Mouse (Mus musculus): ENCODE results near the gene Phldb2. TPM values are rescaled to one million over a fixed set of nuclear protein-coding genes. Genes with fewer than 3 reads are reported as not detected.
A peak's percentile ranks its signal among the peaks of the same experiment; 100 is the strongest.

The Phldb2 gene
- 1 to 10 TPM; 4.9 to 8.0 TPM for total RNA-seq (2021)

DNA sequence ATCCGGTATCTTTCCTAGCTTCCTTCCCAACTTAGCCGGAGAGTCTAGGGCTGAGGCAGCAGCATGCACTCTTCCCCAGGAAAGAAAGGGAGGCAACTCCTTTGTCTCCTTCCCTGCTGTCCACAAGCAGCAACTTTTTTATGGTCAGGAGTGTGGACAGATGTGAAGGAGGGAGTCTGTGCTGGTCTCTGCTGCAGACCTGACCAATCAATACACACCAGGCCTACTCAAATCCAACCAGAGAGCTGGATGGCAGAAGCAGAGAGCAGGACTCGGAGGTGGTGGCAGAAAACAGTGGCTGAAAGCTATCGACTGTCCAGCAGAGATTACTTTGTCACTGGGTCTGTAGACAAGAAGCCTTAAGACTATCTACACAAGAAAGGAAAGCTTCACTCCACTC lies at the start of gene Phldb2:
Phldb2 (minus strand) TSS at position 205 of the 400 bp plus-strand sequence.
- DNase-seq, result no peak

DNA sequence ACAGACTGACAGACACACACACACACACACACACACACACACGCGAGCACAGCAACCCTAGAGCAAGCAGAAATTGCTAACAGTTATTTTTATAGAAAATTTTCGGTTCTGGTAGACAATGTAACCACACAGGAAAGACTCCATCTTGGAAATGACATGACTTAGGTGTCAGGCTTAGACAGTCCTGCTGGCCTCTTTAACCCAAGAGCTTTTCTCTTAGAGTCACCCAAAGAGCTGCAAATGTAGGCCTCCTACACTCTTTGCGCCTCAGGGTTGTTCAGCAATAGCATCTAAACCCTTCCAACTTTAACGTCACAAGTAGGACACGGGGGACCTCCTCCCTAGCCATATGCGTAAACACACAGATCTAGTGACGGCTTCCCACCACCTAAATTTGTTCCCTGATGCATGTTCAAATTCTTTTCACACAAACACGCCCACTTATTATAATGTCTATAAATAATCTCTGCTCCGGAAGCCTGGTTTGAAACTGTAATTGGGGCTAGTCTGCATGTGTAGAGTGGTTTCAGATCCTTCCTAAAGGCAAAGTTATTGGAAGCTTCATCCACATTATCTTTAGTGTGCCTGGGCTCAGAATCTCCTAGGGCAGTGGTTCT lies 48.3 kb upstream of the Phldb2 start:
- no peak for DNase-seq

DNA sequence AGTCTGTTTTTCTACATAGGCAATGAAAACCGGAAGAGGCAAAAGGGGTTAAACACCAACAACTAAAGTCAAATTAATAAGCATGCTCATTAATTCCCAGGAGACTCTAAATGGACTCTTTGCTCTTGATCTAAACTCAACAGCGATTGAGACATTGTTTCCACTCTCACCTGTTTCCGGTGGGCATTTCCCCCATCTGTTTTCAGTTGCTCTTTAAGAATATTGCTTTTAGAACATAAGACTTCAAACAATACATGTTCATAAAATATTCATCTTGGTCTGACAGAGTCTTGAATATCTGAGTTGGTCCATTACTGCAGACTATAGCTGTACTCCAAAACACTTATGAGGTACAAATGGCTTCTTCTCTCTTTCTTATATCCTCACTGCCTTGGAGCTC lies 47.6 kb upstream of the Phldb2 start:
- no peak for DNase-seq

DNA sequence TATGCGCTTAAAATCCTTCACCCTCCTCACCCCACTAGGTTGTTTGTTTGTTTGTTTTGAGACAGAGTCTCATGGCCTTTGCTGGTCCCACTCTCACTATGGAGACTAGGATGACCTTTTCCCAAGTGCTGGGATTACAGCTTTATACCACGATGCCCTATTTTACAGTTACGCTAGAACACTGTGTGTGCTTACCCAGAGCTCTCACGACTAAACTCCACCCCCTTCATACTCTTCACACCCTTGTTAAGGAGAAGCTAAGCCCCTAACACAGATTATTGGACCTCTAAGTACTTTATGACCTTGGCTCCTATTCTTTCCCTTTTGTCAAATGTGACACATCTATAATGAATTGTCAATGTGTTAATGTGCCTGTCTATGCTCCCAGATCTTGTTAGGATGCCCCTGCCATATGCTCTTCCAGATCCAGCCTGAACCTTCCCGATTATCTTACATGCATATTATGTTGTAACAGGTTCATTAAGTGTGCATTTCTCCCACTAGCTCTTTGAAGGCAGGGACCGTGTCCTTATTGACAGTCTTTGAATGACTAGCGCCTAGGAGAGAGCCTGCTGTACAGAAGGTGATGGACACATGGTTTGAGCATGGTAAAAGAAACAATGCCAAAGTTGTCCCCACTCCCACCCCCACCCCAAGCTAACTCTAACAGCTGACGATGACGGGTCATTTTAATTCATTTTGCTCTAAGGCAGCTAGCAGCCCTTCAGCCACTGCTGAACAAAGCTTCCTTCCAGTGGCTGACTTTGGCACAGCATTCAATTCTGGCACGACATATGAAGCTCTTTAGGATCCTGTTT lies 46.2 kb upstream of the Phldb2 start:
- DNase-seq, result no peak

DNA sequence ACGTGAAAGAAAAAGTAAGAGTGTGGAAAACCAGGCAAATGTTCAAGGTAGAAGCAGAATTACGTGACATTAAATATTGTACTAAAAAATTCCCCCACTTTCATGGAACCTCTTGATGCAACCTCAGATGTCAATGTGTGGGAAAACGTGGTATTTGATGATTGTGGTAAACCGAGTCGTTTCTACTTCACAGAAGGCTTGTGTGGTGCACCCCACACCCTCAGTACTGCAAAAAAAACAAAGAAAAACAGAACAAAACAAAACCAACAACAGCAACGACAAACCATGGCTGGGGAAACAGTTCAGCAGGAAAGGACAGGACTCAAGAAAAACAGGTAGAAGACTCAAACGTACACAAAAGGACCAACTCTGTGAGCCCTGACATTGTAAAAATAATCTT lies 44.8 kb upstream of the Phldb2 start:
- DNase-seq, result no peak

DNA sequence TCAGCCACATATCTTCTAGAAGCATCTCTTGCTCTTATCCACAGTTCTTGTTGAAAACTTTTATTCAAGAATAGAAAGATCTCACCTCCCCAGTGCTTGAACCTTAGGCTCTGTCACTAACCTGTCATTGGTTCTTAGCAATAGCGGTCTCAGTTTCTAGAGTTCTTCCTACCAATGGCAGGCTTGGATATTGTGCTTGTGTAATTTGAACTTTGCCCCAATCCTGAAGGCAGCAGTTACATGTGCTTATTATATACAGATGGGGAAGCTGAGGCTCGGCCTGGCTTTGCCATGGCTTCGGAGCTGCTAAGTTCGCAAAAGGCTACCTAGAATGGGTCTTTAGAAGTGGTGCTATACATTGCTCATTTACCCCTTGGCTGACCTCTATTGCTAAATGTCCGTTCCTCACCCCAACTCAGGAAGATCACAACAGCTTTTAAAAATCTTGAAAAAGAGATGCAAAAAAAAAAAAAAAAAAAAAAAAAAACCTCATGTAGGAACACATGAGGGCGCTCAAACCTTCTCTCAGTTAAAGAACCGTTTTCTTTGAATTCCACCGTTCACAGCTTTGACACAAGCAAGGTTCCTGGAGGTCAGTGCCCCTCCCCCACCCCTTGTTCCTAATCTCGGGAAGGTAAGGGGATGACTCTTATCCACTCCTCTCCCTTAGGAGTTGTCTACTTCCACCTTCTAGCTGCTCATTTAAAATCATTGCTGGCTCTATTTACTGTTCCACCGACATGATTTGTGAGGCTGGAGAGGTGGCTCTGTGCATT lies 37.7 kb upstream of the Phldb2 start:
- DNase-seq, result no peak

DNA sequence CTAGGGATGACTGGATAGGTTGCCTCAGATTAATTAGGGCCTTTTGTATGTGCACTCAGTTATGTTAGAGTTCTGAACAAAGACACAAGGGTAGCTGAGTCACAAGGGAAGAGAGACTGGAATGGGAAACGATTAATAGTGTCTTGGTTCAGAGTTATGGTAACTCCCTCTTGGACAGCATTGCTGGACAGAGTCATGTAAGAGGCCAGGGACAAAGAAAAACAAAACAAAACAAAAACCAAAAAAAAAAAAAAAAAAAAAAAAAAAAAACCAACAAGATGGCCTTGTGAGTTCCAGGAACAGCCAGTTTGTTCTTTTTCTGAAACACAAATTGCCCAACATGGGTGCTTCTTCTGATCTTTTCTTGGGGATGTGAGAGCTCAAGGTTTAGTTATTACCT lies 32.8 kb upstream of the Phldb2 start:
- no peak for DNase-seq

DNA sequence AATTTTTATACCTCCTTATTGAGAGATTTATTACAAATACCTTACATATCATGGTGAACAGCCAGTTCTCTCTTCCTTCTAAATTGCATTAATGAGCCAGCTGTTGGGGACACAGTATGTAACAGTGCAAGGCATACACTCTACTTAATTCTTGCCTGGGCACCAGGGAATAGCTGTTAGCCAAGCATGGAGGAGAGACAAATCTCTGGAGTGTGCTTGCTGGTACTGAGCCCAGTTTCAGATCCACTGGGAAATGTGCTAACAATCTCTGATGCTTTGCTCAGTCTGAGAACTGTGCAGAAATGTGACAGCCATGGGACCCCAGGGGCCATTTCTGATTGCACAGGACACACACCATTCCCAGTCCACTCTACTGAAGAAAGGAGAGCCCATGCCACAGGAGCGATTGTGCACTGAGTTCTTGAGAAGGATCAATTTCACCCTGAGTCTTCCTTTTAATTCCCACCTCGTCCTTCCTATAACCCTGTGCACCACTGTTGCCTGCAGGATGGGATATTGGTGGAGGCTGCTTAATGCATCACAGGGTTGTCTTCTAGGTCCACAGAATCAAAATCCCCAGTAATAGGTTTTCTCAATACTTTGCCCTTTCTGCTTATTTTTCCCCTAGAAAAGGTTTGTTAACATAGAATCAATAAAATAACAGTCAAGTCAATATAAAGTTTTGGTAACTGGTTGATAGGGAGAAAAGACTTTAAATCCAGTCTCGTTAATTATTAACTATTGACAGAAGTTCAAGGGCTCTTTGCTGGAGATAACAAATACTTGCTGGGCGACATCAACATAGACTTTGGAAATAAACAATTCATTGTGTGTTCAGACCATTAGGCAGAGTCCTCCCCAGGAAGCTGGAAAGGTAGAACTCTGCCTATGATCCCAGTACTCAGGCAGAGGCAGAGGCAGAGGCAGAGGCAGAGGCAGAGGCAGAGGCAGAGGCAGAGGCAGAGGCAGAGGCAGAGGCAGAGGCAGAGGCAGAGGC lies 31.5 kb upstream of the Phldb2 start:
- DNase-seq, result no peak

DNA sequence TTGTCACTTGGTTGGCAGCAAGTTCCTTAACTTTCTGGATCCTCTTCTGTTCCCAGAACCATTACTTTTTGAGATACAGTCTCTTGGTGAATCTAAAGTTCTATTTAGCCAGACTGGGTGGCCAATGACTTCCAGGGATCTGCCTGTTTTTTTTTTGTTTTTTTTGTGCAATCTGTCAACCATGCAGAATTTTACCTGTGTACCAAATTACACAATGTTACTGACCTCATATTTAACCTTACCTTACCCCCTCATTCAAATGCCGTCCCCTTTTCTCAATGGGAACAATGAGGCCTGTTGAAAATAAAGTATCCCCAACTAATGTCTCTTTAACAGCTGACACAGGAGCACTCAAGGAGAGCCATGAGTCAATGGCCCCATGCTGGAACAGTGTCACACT lies 22.9 kb upstream of the Phldb2 start:
- no peak for DNase-seq

DNA sequence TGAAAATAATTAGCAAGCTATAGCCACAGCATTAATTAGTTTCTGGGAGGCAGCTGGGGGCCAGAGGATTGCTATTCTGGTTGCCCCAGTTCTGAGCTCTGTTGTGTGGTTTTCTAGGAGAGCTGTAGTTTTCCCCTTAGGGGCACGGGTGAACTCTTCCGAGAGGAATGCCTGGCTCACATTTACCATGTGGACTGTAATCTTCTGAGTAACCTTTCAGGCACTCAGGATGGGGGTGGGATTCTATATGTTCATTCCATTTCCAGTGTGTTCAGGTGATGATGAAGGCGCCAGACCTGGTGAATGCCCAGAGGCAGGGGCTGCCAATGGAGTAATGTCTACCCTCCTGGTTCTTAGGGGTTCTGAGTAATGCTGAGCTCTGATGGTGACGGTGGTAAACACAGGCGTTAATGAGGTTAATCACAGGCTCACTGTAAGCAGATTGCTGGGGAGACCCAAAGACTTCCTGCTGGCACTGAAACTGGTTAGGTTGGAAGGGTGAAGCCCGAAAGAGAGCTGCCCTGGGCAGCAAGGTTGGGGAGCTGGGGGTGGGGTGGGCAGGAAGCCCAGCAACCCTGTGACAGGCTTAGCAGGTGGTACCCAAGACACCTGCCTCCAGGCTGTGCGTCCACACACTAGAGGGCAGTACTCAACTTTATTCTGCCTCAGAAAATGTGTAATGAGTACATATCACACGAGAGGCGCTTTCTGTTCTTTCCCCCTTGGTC lies 20.7 kb upstream of the Phldb2 start:
- no peak for DNase-seq

DNA sequence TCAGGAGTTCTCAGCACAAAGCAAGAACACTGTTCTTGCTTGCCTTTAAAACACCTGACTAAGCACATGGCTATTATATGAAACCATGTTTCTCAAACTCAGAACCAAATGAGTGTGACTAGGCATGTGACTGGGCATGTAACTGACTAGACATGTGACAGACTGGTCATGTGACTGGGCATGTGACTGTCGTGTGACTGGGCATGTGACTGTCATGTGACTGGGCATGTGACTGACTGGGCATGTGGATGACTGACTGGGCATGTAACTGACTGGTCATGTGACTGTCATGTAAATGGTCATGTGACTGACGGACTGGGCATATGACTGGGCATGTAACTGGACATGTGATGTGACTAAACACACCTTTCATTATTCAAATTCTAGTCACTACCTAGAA lies 16.8 kb upstream of the Phldb2 start:
- no peak for DNase-seq

DNA sequence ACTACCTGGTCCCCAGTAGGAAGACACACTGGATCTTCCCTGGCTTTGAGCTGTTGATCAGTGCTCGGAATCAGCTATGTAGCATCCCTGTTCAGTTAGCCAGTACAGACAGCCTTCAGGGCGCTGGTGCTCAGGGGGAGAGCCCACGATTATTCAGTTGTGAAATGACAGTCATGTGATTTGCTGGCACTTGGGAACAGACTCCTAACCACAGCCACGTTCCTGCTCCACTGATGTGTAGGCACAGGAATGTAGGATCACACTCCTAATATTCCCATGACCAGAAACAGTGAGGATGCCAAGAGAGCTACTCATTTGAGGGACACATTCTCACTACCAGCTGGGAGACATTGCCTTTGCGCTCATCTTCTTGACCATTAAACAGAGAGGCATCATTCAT lies 15.3 kb upstream of the Phldb2 start:
- no peak for DNase-seq

DNA sequence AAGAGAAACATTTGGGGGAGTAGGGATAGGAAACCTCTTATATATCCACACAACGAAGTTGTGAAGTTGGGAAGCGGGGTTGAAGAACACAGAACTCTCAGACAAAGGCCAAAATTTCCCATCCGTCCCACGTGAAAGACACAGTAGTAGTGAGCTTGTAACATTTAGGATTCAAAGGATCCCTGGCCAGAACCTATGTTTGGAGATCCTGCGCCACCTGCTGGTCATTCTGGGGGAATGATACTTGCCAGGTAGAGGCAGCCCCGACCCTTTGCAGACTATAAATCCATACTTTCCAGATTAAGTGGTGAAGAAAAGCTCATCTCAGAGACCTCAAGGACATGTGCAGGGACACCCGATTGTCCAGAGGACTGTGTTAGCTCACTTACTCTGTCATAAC lies 14.1 kb upstream of the Phldb2 start:
- DNase-seq, result peak; percentile 59 to 62

DNA sequence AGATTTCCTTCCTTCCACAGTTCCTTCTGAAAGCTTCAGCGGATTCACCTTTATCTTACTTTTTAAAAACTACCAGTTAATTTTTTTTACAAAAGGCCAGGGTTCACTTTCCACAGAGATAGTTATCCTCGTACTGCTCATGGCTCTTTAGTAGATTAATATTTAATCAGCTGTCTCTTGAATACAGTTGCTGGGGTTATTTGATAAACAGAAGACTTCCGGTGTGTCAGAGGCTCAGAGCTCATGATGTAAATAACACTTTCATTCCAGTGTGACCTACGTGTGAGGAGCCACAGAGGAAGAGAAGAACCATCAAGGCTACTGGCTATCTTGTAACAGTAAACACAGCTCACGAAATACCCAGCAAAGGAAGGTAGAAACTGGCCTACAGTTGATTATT lies 13.2 kb upstream of the Phldb2 start:
- DNase-seq, result no peak

DNA sequence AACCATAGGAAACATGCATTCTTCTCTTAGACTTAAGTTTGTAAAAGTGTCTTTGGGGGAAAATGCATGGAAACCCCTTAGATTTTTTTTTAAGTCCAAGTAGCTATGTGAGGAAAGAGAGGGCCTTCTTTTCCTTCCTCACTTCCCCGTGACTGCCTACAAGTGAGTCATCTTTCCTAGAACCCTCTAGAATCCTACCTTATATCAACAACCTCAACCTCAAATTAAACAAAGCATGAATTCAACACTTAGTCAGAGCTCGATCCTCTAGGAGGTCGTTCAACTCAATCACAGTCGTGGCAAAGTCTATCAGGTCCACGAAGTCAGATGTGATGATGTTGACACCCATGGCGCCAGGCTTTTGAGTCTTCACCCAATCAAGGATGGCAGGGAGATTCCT lies 11.4 kb upstream of the Phldb2 start:
- DNase-seq, result no peak

DNA sequence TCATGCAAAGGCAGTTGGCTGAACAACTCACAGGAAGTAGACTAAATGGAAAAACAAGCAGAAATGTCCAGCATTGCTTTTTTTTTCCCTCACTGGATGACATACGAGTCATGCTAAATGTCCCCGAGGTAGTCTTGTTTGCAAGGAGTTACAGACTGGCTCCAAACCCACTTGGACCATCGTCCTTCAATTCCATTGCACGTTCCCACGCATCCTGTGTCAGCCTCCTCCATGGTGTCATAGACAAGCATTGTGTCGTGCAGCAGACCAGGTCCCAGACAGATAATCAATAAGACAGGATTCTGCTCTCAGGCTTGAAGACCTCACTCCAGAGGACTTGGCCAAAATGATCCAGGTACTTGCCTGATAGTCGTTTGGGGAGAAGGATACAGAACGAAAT lies 10.4 kb upstream of the Phldb2 start:
- DNase-seq, result no peak

DNA sequence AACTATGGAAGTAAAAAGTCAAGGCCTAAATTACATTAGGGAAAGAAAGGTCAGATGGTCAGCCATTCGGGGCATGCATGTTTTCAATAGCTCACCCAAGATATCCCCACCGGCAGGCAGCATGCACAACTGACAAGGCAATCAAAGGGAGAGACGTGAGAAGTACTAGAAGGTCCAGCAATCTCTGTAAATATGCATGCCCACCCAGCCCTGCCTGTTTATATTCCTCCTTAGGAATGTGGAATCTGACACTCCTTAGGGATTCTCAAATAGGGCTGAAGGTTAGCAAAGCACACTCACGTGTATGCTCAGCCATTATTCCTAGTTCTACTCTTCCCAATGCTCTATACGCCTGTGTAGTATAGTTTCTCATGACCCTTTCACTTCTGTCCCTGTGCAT lies 9.7 kb upstream of the Phldb2 start:
- DNase-seq, result no peak

DNA sequence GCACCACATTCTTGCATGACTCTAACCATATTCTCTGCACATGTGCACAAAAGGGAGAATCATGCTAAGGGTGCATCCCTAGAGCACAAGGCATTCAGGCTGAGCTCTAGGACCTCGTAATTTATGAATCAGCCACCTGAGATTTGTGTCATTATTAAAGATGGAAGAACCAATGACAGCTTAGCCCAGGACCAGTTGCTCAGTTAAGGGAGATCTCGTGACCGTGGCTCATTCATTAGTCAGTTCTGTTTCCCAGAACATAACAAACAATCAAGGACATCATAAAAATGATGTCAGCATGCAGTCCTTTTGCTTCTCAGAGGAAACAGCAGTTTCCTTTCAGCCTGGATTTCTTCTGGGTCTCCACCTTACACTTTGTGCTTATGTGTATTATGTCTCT lies 7.6 kb upstream of the Phldb2 start:
- no peak for DNase-seq

DNA sequence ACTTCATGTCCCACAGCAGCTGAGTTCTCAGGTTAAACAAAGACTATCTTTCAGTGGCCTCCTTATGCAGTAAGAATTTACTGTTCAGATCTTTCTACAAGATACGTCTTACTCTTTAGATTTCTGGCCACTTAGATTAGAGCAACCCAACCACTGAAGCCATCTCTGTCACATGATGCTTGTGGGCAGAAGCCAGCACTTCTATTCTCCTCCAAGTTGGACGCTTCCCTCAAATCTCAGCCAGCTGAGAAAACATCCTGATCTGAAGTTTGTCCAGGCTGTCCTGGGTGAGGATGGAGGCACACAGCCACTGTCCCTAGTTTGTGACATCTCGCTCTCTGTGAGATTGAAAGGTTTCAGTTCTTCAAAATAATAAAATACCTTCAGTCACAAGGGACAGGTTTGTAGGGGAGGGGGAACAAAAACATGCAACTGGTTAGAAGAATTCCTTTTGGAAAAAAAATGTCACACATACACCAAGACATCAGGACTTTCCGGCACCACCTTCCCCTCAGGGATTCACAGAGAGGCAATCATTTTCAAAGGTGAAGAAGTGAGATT lies 3.1 kb upstream of the Phldb2 start:
- DNase-seq, result no peak

DNA sequence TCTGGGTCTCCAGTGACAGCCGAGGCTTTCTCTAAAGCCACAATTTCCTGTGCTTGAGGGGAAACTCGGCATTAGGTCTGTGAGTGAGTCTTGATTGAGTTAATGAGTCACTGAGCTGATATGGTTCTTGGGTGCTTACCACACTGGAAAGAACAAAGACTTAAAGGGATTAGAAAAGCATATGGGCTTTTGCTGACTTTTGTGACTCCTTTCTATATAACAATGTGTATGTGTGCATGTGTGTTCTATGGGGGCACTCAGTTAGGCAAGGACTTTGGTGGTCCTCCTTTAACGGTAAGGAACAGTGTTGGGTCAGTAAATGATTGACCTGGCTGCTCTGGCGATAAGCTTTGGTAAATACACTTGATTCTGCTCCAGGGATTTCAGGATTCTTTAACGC lies 897 bp downstream of the Phldb2 start:
- no peak for DNase-seq

DNA sequence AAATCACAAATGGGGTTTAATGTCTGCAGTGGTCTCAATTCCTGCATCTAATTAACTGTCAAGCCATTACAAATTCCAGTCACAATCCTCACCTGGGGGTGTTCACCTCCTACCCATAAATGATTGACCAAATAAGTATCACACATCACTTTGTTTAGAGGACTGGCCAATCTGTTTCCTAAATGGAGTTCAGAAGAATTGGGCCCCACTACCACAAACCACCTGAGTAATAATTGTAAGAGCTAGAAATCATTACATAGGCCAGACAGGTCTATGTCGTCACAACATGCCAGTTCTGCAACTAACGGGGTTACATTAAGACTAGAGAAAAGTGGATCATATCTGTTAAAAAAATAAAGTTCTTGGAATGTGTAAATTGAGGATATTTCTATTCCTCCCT lies 1.4 kb downstream of the Phldb2 start:
- no peak for DNase-seq
